Mouse (Mus musculus) liver, embryonic 14.5 days (tissue): ENCODE data around the gene Ptprn2. TPM values are rescaled to one million over a fixed set of nuclear protein-coding genes. Genes with fewer than 3 reads are reported as not detected.

ENCODE experiments used
- ATAC-seq: fragments of 200-750 bp; cut with Nextera tagmentation; 2 replicates; pipeline ENCODE4 v1.8.0; 2017; ENCODE audit warnings: moderate number of reproducible peaks, mild to moderate bottlenecking, moderate library complexity; ENCODE audit not compliant: insufficient read depth
- DNase-seq, 3 experiments: peaks; one replicate each; pipeline ENCODE4 v3.0.0-alpha.2; 2012 to 2013; ENCODE audit warnings: low read depth in 3 of 3, low spot score in 3 of 3
- H3K27ac ChIP-seq: fragments of 300-500 bp; sonication (generic); 2 replicates; pipeline ENCODE4 v1.5.1; 2014; ENCODE audit warnings: moderate library complexity, mild to moderate bottlenecking, control low read depth, inconsistent platforms
- H3K27me3 ChIP-seq: fragments of 300-500 bp; sonication (generic); 2 replicates; pipeline ENCODE4 v1.6.1; 2014; ENCODE audit warnings: mild to moderate bottlenecking, low read length, moderate library complexity; ENCODE audit not compliant: control insufficient read depth, insufficient read depth
- H3K36me3 ChIP-seq: fragments of 300-500 bp; sonication (generic); replicated peaks from 2 replicates; pipeline ENCODE4 v1.6.1; 2014; ENCODE audit warnings: low read depth; ENCODE audit not compliant: control insufficient read depth, insufficient read depth
- H3K4me1 ChIP-seq, 2 experiments: fragments of 200-500 bp in 1 of 2; fragments of 300-500 bp in 1 of 2; sonication (generic) in 1 of 2; replicated peaks; 2 replicates each; pipeline ENCODE4 v1.6.1; 2012 to 2014; ENCODE audit warnings: antibody characterized with exemption in 1 of 2, inconsistent platforms in 1 of 2, low read length in 1 of 2; ENCODE audit not compliant: control insufficient read depth in 2 of 2, insufficient read depth in 2 of 2
- H3K4me2 ChIP-seq: fragments of 300-500 bp; sonication (generic); 2 replicates; pipeline ENCODE4 v1.6.1; 2014; ENCODE audit warnings: low read depth, mild to moderate bottlenecking, control low read depth, moderate library complexity
- H3K4me3 ChIP-seq, 2 experiments: fragments of 200-500 bp in 1 of 2; fragments of 300-500 bp in 1 of 2; sonication (generic) in 1 of 2; 2 replicates each; pipeline ENCODE4 v1.5.1; 2012 to 2014; ENCODE audit warnings: low read depth in 2 of 2, low read length in 2 of 2, mild to moderate bottlenecking in 2 of 2, control low read depth in 1 of 2, inconsistent platforms in 1 of 2, moderate library complexity in 1 of 2; ENCODE audit not compliant: insufficient read depth in 1 of 2
- H3K9ac ChIP-seq: fragments of 300-500 bp; sonication (generic); replicated peaks from 2 replicates; pipeline ENCODE4 v1.6.1; 2014; ENCODE audit warnings: mild to moderate bottlenecking, control low read depth, moderate library complexity
- H3K9me3 ChIP-seq: fragments of 300-500 bp; sonication (generic); 2 replicates; pipeline ENCODE4 v1.6.1; 2016; ENCODE audit warnings: low read length, mixed read lengths; ENCODE audit not compliant: control insufficient read depth
- CTCF ChIP-seq: IDR thresholded peaks from 2 replicates; pipeline ENCODE4 v1.5.1; 2016; ENCODE audit warnings: antibody characterized with exemption, low read depth, control low read depth
- EP300 ChIP-seq: IDR thresholded peaks from 2 replicates; pipeline ENCODE4 v1.6.1; 2016; ENCODE audit warnings: antibody characterized with exemption, low read depth
- WGBS: fragments of 180-500 bp; shearing (Covaris S2); extraction: QIAGEN DNeasy Blood & Tissue Kit; methylation state at CpG from one replicate; pipeline ENCODE4 v1.1.7; 2014; ENCODE audit not compliant: insufficient replicate concordance; 5-methylcytosine and 5-hydroxymethylcytosine counted together
- polyA plus RNA-seq, 2 experiments: library from polyadenylated mRNA; depleted of rRNA in 1 of 2; stranded (reverse) in 1 of 2; unstranded in 1 of 2; fragments of >200 nt; fragmentation: Nextera tagmentation in 1 of 2; extraction: Ambion mirVana in 1 of 2; gene quantifications; 2 replicates each; pipeline versions ENCODE4 v1.2.1 to v1.2.3; 2012 to 2014

The Ptprn2 gene
- polyA plus RNA-seq, 2 experiments = 0.04 TPM; not detected in 1

DNA sequence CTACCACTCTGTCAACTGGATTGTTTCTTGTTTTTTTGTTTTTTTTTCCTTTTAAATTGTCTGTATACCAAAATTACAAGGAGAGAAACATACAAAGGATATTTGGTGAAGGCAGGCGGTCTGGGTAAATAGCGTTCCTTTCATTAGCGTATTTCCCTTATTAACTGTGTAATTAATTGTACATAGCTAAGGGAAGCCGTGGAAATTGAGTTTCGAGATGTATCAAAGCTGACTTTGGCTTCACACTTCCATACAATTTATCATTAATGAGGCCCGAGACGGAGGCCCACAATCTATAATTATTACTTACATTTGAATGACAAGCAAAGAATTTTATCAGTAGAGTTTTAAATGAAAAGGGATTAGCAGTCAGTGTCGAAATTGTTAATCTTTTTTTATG, 712.6 kb downstream of the Ptprn2 start:
- no peak overlapping the region for H3K27ac ChIP-seq
- H3K9ac ChIP-seq = no peak overlapping the region
- no peak overlapping the region for H3K4me3 ChIP-seq
- H3K36me3 ChIP-seq = no peaks in the 10 kb centered on the region
- WGBS = 65% methylated on average over 8 of the region's 8 CpGs
- no peaks in the 10 kb centered on the region for H3K27me3 ChIP-seq
- H3K4me1 ChIP-seq = peaks cover 0 to 2% of the 10 kb centered on the region in 2 experiments; a peak in 1 of 4 replicates
- DNase-seq (no peak), ATAC-seq (no peak)
- H3K9me3 ChIP-seq = no peaks in the 10 kb centered on the region
- no peak overlapping the region for H3K4me2 ChIP-seq
- no peak for TF ChIP-seq CTCF
- no peak for TF ChIP-seq EP300

DNA sequence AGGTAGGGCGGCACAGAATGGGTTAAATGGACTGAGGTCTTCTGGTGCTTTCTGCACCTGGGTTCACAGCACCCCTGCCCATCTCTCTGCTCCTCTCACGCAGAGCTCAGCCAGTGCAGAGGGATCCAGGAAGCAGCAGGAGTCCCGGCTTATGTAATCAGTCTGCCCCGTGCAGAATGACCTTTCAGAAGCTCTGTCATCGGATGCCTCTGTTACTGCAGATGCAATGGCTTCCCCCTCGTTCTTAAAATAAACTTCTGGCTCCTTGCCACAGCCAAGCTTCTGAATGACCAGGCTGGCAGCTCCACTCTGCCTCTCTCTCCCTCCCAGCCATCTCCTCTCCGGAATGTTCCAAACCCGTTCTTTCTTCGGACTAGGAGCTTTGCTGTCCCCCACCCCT, 714.6 kb downstream of the Ptprn2 start:
- H3K9me3 ChIP-seq = no peaks in the 10 kb centered on the region
- H3K27me3 ChIP-seq = no peaks in the 10 kb centered on the region
- no peak for ATAC-seq
- no peak for DNase-seq
- H3K9ac ChIP-seq = no peak overlapping the region
- TF ChIP-seq EP300 (no peak), CTCF (no peak)
- no peak overlapping the region for H3K27ac ChIP-seq
- H3K4me1 ChIP-seq = peaks cover 0 to 2% of the 10 kb centered on the region in 2 experiments; a peak in 1 of 4 replicates
- no peaks in the 10 kb centered on the region for H3K36me3 ChIP-seq
- H3K4me3 ChIP-seq = no peak overlapping the region
- WGBS = 19% methylated on average over 9 of the region's 9 CpGs
- H3K4me2 ChIP-seq = no peak overlapping the region

DNA sequence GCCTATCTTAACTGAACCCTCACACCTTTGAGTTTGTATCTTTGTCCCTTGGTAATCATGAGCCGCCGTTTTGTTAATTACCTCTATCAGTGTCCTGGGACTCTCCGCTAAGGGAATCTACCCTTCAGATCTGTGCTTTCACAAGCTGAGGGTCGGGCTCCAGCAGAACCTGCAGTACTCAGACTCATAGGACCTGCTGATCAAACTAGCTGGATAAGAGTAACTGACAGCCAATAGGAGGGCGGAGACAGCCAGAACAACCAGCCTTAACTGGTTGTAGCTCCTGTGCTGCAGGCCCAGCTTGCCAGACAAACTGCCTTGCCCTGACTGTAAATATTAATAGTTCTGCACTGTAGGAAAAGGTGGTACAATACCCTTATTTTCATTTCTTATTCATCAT, 715.1 kb downstream of the Ptprn2 start:
- WGBS = 39% methylated on average over 5 of the region's 5 CpGs
- Histone ChIP-seq H3K4me3 (no peak overlapping the region), H3K4me2 (no peak overlapping the region), H3K4me1 (peaks cover 0 to 2% of the 10 kb centered on the region in 2 experiments; a peak in 1 of 4 replicates), H3K36me3 (no peaks in the 10 kb centered on the region), H3K9me3 (no peaks in the 10 kb centered on the region), H3K27ac (no peak overlapping the region), H3K9ac (no peak overlapping the region), H3K27me3 (no peaks in the 10 kb centered on the region)
- ATAC-seq (peak; percentile 41; the same call in 1 of the 2 replicates), DNase-seq (no peak)
- TF ChIP-seq EP300 (no peak), CTCF (no peak)

DNA sequence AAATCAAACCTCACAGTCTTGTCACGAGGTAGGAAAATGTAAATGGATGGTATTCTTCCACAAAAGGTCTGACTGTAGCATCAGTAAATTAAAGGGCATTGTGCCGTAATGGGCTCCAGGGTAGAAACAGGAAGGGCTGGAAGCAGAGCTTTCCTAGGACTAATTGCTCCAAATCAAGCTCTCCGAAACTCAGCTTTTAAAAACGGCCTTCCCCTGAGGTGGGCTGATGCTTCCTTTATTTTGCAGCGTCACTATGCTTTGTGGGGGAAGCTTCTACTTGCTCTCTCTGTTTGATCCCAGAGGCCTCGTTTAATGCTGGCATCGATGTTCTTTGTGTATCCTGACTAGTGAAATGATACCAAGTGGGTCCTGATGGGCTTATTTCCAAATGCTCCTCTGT, 718.0 kb downstream of the Ptprn2 start:
- no peak overlapping the region for H3K4me3 ChIP-seq
- ATAC-seq (no peak), DNase-seq (no peak)
- H3K36me3 ChIP-seq = no peaks in the 10 kb centered on the region
- no peaks in the 10 kb centered on the region for H3K27me3 ChIP-seq
- H3K9ac ChIP-seq = no peak overlapping the region
- peaks cover 0 to 2% of the 10 kb centered on the region in 2 experiments; a peak in 1 of 4 replicates for H3K4me1 ChIP-seq
- TF ChIP-seq EP300 = no peak
- no peak for TF ChIP-seq CTCF
- H3K9me3 ChIP-seq = no peaks in the 10 kb centered on the region
- no peak overlapping the region for H3K27ac ChIP-seq
- WGBS = 54% methylated on average over 7 of the region's 7 CpGs
- no peak overlapping the region for H3K4me2 ChIP-seq

DNA sequence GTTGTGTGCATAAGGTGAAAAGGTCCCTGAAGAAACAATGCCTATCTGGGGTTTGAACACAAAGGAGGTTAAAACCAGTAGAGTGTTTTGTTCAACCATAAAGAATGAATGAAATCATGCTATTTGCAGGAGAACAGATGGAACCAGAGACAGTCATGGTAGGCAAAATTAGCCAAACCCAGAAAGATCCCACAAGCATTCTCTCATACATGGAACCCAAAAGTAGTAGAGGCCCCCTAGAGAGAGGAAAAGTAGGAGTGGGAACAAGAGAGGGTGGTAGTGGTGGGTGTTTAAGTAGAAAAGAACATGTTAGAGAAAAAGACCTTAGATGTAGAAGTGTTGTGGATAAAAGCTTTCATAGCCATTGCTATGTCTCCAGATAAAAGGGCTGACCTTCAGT, 719.4 kb downstream of the Ptprn2 start:
- no peak overlapping the region for H3K9ac ChIP-seq
- no peaks in the 10 kb centered on the region for H3K9me3 ChIP-seq
- no peak overlapping the region for H3K4me3 ChIP-seq
- H3K4me1 ChIP-seq = peaks cover 0 to 2% of the 10 kb centered on the region in 2 experiments; a peak in 1 of 4 replicates
- H3K4me2 ChIP-seq = no peak overlapping the region
- no peak for TF ChIP-seq CTCF
- TF ChIP-seq EP300 = no peak
- no peak overlapping the region for H3K27ac ChIP-seq
- DNase-seq (no peak), ATAC-seq (no peak)
- no peaks in the 10 kb centered on the region for H3K36me3 ChIP-seq
- H3K27me3 ChIP-seq = no peaks in the 10 kb centered on the region
